Mouse (Mus musculus): ENCODE results near the gene Hexb. TPM values are rescaled to one million over a fixed set of nuclear protein-coding genes. Genes with fewer than 3 reads are reported as not detected.

Gene Hexb
- total RNA-seq (2014; fragmentation: Nextera tagmentation), result 4.1 and 10.7 TPM in 2 replicates
- total RNA-seq (2017), result 6.2 and 9.4 TPM in 2 replicates

DNA sequence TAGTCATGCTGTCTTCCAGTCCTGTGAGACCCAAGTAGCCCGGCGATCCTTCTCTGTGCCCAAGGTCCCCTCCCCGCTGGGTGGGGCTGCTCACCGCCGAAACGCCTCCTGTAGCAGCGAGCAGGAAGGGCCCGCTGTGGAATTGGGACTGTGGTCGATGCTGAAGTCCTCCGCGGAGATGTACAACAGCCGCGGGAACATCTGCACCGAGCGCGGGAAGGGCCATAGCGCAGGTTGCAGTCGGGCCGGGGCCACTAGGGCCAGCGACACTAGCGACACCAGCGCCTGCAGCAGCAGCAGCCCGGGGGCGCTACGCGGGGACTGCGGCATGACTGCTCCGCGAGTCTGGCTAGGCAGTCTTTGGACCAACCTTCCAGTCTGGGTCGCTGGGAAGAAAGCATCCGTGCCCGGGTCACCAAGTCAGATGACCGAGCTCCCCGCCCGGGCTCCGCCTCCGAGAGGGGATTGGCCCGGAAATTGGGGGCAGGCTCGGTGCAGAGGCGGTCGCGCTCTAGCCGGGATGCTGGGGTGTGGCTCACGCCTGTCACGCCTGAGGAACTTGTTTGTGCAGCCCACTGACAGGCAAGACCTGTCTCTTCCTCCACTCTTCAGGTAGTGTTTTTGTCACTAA lies at the start of gene Hexb:
Hexb (minus strand) TSS at position 426 of the 631 bp plus-strand sequence.
- peak; percentile 99 for ATAC-seq (replicated peaks; ENCODE audit: low FRiP score, low TSS enrichment, poor library complexity, severe bottlenecking)

DNA sequence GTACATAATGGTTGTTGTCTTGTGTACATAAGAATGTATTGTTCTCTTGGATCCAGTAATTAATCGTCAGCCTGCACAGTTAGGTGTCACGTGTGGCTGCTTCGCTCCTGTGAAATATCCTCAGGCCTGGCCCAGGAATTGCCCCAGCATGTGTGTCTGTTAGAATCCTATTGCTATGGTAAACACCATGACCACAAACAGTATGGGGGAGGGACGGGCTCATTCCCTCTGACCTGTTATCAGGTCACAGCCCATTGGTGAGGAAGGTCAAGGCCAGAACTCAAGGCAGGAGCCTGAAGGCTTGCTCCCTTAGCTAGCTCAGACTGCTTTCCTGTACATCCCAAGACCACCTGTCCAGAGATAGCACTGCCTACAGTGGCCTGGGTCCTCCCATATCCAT lies 49.6 kb upstream of the Hexb start:
- no peak for ATAC-seq (replicated peaks; ENCODE audit: low FRiP score, low TSS enrichment, poor library complexity, severe bottlenecking)

DNA sequence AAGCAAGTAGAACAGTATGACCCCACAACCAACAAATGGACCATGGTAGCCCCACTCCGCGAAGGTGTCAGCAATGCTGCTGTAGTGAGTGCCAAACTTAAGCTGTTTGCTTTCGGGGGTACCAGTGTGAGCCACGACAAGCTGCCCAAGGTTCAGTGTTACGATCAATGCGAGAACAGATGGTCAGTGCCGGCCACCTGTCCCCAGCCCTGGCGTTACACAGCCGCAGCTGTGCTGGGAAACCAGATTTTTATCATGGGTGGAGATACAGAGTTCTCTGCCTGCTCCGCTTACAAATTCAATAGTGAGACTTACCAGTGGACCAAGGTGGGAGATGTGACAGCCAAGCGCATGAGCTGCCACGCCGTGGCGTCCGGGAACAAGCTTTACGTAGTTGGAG lies 48.1 kb upstream of the Hexb start:
- no peak for ATAC-seq (replicated peaks; ENCODE audit: low FRiP score, low TSS enrichment, poor library complexity, severe bottlenecking)

DNA sequence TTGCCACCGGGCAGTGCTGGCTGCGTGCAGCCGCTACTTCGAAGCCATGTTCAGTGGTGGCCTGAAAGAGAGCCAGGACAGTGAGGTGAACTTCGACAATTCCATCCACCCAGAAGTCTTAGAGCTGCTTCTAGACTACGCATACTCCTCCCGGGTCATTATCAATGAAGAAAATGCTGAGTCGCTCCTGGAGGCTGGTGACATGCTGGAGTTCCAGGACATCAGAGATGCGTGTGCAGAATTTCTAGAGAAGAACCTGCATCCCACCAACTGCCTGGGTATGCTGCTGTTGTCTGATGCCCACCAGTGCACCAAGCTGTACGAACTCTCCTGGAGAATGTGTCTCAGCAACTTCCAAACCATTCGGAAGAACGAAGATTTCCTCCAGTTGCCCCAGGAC lies 47.0 kb upstream of the Hexb start:
- no peak for ATAC-seq (replicated peaks; ENCODE audit: low FRiP score, low TSS enrichment, poor library complexity, severe bottlenecking)

DNA sequence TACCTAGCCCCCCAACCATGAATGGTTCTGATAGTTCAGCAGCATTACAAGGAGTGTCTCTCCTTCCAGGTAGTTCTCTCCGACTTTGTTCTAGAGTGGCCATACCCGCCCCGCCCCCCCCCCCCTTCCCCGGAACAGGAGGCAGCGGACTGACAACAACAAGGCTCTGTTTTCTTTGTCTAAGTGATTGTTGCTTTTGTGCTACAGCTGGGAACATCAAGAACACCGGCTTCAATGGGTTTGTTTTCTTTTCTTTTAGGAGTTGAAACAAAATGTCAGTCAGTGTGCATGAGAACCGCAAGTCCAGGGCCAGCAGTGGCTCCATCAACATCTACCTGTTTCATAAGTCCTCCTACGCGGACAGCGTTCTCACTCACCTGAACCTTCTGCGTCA lies 46.6 kb upstream of the Hexb start:
- no peak for ATAC-seq (replicated peaks; ENCODE audit: low FRiP score, low TSS enrichment, poor library complexity, severe bottlenecking)

DNA sequence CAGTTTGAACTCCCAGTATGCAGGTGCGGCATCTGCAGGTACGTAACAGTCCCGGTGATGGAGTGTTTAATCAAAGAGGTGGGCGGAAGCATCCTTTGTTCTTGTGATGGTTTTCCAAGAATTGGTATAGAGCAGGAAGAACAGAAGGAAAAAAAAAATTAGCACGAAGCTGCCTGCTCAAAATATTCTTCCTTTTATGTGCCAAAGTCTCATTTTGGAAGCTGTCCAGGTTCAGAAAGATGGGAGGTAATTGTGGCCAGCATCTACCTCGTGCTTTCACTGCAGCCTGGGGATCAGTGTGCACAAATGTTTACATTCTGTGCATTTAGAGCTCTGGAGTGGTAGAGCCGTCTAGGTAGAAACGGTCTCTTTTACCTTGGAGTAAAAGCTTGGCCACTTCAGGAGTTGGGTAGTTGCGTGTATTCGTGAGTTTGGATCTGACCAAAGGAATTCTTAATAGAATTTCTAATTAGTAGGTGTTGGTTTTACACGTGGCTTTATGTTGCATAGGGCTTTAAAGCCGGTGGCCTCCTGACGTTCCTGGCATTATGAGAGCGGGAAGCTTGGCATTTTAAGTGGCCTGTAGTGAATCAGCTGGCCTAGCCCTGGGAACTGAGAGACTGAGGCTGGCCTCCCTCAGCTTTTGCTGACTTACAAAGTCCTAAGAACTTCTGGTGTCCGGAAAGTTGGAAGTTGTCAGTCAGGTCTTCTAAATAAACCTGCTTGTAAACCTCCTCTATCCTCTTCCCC lies 46.0 kb upstream of the Hexb start:
- ATAC-seq (replicated peaks; ENCODE audit: low FRiP score, low TSS enrichment, poor library complexity, severe bottlenecking), result no peak

DNA sequence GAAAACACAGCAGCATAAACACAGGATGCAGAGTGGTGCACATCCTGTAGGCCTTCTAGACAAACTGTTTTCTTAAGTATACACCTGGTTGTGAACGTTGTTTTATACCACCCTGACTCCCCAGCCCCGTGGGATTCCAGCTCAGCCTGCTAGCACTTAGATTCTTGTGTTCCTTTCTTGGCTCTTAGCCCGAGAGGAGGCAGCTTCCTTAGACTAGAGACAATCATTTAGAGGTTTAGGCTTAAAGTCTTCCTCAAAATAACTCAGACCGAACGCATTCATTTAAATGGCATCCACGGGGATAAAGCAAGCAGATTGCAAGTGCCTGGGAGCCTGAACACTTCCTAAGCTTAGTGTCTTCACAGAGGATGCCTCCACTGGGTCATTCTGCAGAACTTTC lies 44.6 kb upstream of the Hexb start:
- ATAC-seq (replicated peaks; ENCODE audit: low FRiP score, low TSS enrichment, poor library complexity, severe bottlenecking), result no peak

DNA sequence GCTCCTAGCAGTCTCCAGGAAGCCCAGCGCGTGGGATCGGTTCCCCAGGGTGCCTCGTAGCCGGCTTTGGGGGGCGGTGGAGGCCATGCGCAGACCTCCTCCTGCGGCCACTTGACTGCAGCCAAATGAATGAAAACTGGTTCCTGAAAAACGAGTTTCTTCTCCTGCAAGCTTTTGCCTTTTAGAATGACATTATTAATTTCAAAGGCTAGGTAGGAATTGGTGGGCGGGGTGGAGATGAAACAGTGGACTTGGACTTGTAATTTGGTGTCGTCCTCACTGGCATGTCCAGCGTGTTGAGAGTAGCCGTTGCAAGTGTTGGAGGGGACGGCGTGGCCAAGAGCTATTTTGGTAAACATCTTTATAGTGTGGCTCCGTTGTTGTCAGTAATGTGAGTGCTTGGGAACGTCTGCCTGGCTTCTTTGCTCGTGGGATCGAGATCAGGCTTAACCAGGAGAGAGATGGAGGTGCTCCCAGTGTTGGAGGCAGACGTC lies 43.7 kb upstream of the Hexb start:
- peak; percentile 1; the same call in 1 of the 2 replicates for ATAC-seq (replicated peaks; ENCODE audit: low FRiP score, low TSS enrichment, poor library complexity, severe bottlenecking)

DNA sequence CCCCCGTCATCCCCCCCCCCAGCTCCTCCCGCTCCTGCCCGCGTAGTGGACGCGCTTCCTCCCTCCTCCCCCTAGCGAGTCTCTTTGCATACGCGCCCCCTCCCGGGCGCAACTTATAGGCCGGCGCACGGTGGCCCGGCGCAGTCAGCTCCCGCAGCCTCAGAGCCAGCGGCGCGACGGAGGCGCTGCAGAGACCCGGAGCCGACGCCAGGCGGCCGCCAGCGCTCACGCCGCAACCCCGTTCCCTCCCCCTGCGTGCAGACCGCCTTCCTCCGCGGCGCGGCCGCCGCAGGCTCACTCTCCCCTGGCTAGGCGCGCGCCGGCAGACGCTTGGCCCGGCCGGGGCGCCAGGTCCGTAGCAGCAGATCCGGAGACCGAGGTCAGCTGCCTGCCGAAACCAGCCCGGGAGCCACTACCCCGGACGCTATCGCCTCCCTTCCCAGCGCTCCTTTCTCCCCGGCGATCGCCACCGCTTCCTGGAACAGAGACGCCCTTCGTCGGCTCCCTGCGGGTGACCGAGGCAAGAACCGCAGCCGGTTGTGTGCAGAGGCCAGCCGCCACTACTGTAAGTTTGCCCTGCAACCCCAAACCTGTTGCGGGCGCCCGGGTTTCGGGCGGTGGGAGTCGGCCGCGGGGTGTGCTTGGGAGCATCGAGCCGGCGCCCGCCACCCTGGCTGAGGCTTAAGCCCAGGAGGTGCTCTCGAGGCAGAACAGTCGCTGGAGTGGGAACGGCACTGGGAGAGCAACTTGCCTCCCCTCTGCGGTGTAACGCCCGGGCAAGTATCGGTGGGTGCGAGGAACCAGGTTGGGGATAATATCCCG lies 43.0 kb upstream of the Hexb start, which contains the start of gene Enc1:
Enc1 (plus strand) TSS at position 141 of the 822 bp plus-strand sequence.
- ATAC-seq (replicated peaks; ENCODE audit: low FRiP score, low TSS enrichment, poor library complexity, severe bottlenecking), result peak; percentile 85

DNA sequence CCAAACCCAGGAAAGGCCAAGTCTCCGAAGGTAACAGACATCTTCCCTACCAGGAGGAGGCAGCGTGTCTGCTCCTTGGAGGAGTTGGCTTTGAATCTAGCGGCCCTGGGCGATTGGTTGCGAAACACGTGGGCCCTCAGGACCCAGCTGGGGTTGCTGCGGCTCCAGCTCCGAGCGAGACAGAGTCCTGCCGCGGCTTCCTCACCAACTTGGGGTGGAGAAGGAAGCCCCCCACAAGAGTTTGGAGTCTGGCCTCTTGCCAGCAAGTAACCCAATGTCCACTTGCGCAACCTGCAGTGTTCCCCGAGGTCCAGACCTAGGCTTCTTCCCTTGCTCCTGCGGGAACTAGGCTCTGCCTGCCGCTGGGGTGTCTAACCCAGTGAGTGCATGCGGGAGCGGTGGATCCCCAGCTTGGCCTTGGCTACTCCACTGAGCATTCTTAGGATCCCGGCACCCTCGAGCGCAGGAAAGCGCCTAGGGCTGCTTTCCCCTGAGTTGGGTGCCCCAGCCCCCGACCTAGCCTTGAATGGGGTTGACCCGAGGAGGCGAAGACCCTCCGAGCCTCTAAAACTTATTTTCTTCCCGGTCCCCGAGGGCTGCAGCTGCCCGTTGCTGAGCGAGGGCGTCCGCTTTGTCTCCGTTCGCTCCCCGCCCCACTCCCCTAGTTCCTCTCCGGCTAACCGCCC lies 42.3 kb upstream of the Hexb start:
- ATAC-seq (replicated peaks; ENCODE audit: low FRiP score, low TSS enrichment, poor library complexity, severe bottlenecking), result peak; percentile 73

DNA sequence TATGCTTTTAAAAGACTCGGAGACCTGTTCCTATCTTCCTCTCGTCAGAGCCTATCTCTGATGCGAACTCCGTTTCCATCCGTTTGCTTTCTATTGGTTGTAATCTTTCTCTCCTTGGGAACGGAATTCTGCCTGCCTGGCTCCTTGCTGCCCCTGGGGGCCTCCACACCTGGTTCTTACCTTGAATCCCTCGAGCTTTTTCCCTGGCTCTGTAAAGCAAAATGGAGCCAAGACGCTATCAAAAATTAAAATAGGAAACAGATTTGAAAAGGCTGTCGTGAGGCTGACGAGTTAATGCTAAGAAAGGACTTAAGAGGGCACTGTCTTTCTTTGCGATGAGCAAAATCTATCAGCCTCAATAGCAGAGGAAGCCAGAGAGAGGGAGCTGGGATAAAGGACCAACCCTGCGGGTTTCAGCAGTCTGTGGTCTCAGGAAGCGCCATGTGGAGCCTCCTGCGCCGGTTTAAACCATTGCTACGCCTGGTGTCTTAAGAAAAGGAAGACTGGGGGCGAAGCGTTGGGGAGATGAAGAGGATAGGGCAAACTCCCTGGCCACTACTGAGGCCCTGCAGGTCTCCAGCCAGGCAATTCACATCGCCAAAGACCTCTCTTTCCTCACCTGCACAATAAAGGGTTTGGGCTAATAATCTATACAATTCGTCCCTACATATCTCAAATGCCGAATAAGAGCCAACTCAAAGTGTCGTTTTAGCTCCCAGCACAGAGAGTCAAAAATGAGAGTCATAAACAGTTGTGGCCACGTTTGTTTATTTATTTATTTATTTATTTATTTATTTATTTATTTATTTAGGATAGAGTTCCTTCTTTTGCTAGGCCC lies 41.4 kb upstream of the Hexb start:
- peak; percentile 35; the same call in 1 of the 2 replicates for ATAC-seq (replicated peaks; ENCODE audit: low FRiP score, low TSS enrichment, poor library complexity, severe bottlenecking)

DNA sequence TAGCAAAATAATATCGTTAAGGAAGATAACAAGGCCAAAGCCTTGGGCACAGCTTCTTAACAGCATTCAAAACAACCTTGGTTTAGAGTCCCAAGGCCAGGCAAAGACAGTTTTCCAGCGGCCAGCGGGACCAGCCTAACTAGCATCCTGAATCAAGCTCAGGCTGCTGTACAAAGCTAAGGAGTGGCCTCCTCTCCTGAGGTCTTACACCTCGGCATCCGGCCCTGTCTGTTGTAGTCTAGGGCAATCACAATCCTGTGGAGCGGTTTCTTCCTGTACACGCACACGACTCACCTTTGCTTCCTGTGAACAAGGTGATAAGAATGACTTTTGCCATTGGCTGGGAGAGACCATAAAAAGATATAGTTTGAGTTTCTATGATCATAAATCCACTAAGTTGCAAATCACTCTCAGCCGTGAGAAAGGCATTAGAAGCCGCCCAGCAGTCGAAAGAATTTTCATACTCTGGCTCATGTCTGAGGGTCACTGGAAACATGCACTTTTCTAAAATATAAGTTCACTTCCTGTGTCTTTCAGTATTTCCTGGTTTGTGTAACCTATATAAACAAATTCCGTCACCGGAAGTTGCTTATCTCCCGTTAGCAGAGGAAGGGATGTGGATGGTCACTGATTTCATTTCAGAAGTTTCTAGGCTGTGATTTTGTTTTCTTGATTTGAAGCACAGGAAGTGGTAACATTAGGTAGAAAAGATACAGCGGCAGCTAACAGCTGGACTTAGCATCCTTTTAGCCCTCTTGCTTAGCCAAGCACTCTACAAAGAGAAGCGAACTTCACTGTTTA lies 40.2 kb upstream of the Hexb start:
- ATAC-seq (replicated peaks; ENCODE audit: low FRiP score, low TSS enrichment, poor library complexity, severe bottlenecking), result no peak

DNA sequence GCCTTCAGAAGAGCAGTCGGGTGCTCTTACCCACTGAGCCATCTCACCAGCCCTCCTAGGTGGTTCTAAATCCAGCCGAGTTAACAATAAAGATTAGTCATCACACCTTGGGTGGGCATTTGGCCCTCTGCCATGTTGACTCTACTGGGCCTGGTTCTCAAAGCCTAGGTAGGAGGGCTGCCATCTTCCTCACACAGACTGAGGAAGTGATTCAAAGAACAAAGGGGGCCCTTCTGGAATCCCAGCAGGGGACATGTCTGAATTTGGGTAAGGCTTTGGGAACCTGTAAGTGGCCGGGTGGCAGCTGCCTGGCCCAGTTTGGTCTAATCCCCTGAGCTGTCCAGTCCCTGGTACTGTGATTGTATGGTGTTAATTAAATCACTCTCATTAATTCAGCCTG lies 39.5 kb upstream of the Hexb start:
- no peak for ATAC-seq (replicated peaks; ENCODE audit: low FRiP score, low TSS enrichment, poor library complexity, severe bottlenecking)

DNA sequence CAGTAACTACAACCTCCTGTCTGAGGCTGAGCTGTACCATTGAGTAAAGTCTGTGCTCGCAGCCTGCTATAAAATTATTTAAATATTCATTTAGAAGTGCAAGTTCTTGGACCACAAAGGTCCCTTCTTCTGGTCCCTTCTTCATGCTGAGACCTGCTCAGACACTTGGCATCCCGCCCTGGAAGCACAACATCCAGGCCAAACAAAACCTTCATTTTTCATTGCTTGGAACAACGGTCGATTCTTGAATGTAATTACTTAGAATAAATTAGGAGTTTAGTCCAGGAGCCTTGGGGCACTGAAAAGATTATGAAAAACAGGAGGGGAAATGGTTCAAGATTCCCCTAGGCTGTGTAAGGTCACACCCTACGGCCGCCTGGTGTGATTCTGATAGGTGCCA lies 37.8 kb upstream of the Hexb start:
- no peak for ATAC-seq (replicated peaks; ENCODE audit: low FRiP score, low TSS enrichment, poor library complexity, severe bottlenecking)

DNA sequence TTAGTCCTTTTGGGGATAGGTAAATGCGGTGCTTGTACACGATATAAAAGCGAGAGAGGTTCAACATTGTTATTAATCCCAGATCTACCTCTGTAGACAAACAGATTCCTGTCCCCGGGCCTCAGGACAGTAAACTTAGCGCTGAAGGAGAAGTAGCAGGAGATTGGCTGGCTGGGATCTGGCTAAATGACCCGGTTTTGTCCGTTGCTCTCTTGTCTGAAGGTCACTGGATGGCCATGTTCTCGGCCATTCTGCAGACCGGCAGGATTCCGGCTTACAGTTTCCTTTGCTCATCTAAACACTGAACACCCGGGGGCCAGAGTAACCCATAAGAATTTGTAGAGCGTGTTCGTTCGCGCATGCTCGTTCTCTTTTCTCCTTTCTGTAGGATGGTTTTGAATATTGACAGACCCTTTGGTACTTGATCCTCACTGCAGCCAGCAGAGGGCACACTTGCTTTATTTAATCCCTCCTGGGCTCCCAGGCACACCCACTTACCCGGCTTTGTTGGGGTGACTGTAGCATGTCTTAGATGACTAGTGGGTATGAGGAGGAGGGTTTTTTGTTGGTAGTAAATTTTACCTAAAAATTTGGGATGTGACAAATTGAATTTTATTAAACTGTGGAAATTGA lies 36.7 kb upstream of the Hexb start:
- ATAC-seq (replicated peaks; ENCODE audit: low FRiP score, low TSS enrichment, poor library complexity, severe bottlenecking), result peak; percentile 85

DNA sequence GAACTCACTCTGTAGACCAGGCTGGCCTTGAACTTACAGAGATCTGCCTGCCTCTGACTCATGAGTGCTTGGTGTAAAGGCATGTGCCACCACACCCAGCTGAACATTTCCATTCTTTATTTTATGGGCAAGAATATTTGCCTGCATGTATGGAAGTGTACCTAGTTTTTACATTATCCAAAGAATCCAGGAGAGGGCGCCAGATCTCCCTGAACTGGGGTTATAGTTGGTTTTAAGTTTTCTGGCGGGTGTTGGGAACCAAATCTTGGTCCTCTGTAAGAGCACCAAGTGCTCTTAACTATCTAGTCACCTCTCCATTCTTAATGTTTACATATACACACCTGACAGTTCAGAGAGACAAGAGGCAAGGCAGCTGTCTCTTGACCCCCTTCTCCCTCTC lies 34.9 kb upstream of the Hexb start:
- ATAC-seq (replicated peaks; ENCODE audit: low FRiP score, low TSS enrichment, poor library complexity, severe bottlenecking), result 0 out of 2 replicates have a peak, but pooled peaks have one; percentile 29

DNA sequence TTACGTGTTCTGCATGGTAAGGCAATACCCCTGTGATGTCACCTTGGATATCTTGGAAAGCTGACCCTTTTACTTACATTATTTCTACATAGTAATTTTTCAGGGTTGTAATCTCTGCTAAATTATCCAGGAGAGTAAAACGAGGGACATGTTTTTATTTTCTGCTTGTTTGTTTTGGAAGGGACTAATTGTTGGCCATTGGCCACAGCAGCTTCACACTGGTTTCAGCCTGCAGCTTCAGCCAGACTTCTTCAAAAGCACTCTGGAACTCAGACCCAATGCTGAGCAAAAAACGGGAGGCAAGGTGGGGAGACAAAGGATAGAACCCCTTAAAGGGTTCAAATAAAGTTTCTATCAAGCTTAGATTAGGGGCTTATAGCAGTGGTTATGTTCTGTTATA lies 31.9 kb upstream of the Hexb start:
- no peak for ATAC-seq (replicated peaks; ENCODE audit: low FRiP score, low TSS enrichment, poor library complexity, severe bottlenecking)

Data from megakaryocyte-erythroid progenitor cell, adult 5-6 weeks (primary cell).